Mouse (Mus musculus) embryonic facial prominence, embryonic 12.5 days (tissue): ENCODE measurements around the gene Hoxa2. TPM values are rescaled to one million over a fixed set of nuclear protein-coding genes. Genes with fewer than 3 reads are reported as not detected.

Experiments used
- ATAC-seq: fragments of 200-750 bp; cut with Nextera tagmentation; 2 replicates; pipeline ENCODE4 v1.8.0; 2017; ENCODE audit not compliant: insufficient number of reproducible peaks, insufficient read depth, low FRiP score, low TSS enrichment
- H3K27ac ChIP-seq: fragments of 300-500 bp; sonication (generic); 2 replicates; pipeline ENCODE4 v1.5.1; 2016; ENCODE audit warnings: mild to moderate bottlenecking
- H3K27me3 ChIP-seq: fragments of 300-500 bp; sonication (generic); 2 replicates; pipeline ENCODE4 v1.6.1; 2016; ENCODE audit warnings: mild to moderate bottlenecking, moderate library complexity
- H3K36me3 ChIP-seq: fragments of 300-500 bp; sonication (generic); 2 replicates; pipeline ENCODE4 v1.6.1; 2016; ENCODE audit warnings: mild to moderate bottlenecking
- H3K4me1 ChIP-seq: fragments of 300-500 bp; sonication (generic); 2 replicates; pipeline ENCODE4 v1.6.1; 2016
- H3K4me2 ChIP-seq: fragments of 300-500 bp; sonication (generic); replicated peaks from 2 replicates; pipeline ENCODE4 v1.6.1; 2016; ENCODE audit warnings: mild to moderate bottlenecking, moderate library complexity
- H3K4me3 ChIP-seq: fragments of 300-500 bp; sonication (generic); 2 replicates; pipeline ENCODE4 v1.5.1; 2016; ENCODE audit warnings: mild to moderate bottlenecking
- H3K9ac ChIP-seq: fragments of 300-500 bp; sonication (generic); 2 replicates; pipeline ENCODE4 v1.6.1; 2016; ENCODE audit warnings: mild to moderate bottlenecking, moderate library complexity
- H3K9me3 ChIP-seq: fragments of 300-500 bp; sonication (generic); 2 replicates; pipeline ENCODE4 v1.6.1; 2016; ENCODE audit warnings: mild to moderate bottlenecking, moderate library complexity
- WGBS: fragments of 180-500 bp; shearing (Covaris S2); methylation state at CpG from one replicate; pipeline ENCODE4 v1.1.7; 2016; 5-methylcytosine and 5-hydroxymethylcytosine counted together
- polyA plus RNA-seq: library from polyadenylated mRNA; unstranded; fragments of >200 nt; fragmentation: Nextera tagmentation; extraction: Ambion mirVana; gene quantifications from 2 replicates; pipeline ENCODE4 v1.2.1, GENCODE M21; 2016

Hoxa2 gene
- polyA plus RNA-seq, 1 experiment from 2014 or later: 18.2 TPM

- Histone ChIP-seq H3K36me3 (no peaks in the 10 kb centered on the region), H3K27ac (no peak overlapping the region), H3K27me3 (peaks cover 98% of the 10 kb centered on the region), H3K4me2 (no peak overlapping the region), H3K9ac (no peak overlapping the region), H3K4me1 (0 out of 2 replicates have a peak, but pooled peaks cover 9% of the 10 kb centered on the region), H3K4me3 (no peak overlapping the region), H3K9me3 (no peaks in the 10 kb centered on the region)
- WGBS: 3% methylated on average over 4 of the region's 4 CpGs
- no peak for ATAC-seq
Observed at GRCm38 (mm10) chr6:52206882-52207683, 42.5 kb upstream of the Hoxa2 start.

- no peak overlapping the region for H3K4me3 ChIP-seq
- H3K4me2 ChIP-seq: no peak overlapping the region
- H3K9ac ChIP-seq: no peak overlapping the region
- no peak overlapping the region for H3K27ac ChIP-seq
- WGBS: 1% methylated on average over 55 of the region's 55 CpGs
- H3K36me3 ChIP-seq: no peaks in the 10 kb centered on the region
- H3K9me3 ChIP-seq: no peaks in the 10 kb centered on the region
- 0 out of 2 replicates have a peak, but pooled peaks cover 9% of the 10 kb centered on the region for H3K4me1 ChIP-seq
- ATAC-seq: no peak
- peaks cover 92% of the 10 kb centered on the region for H3K27me3 ChIP-seq
Observed at GRCm38 (mm10) chr6:52205638-52206621, 41.3 kb upstream of the Hoxa2 start.

GRCm38 (mm10) chr6:52205221-52205620, 40.6 kb upstream of the Hoxa2 start:
- Histone ChIP-seq H3K4me1 (0 out of 2 replicates have a peak, but pooled peaks cover 9% of the 10 kb centered on the region), H3K9ac (no peak overlapping the region), H3K4me3 (no peak overlapping the region), H3K9me3 (no peaks in the 10 kb centered on the region), H3K4me2 (no peak overlapping the region), H3K27me3 (peaks cover 93% of the 10 kb centered on the region), H3K27ac (no peak overlapping the region), H3K36me3 (no peaks in the 10 kb centered on the region)
- 3% methylated on average over 14 of the region's 14 CpGs for WGBS
- no peak for ATAC-seq

- no peaks in the 10 kb centered on the region for H3K36me3 ChIP-seq
- peaks cover 93% of the 10 kb centered on the region for H3K27me3 ChIP-seq
- 0 out of 2 replicates have a peak, but pooled peaks cover 9% of the 10 kb centered on the region for H3K4me1 ChIP-seq
- H3K9me3 ChIP-seq: no peaks in the 10 kb centered on the region
- under 1% methylated on average over 65 of the region's 65 CpGs for WGBS
- H3K9ac ChIP-seq: no peak within 1 kb of the TSS
- H3K4me2 ChIP-seq: peak within 1 kb of the TSS; percentile 41
- H3K4me3 ChIP-seq: peak within 1 kb of the TSS; percentile 17
- ATAC-seq: no peak
- H3K27ac ChIP-seq: no peak within 1 kb of the TSS
Observed at GRCm38 (mm10) chr6:52204050-52204752, 39.6 kb upstream of the Hoxa2 start, which contains the start of gene Hoxa5. Hoxa5 (minus strand) TSS chr6:52204587.

GRCm38 (mm10) chr6:52203371-52204049, 38.9 kb upstream of the Hoxa2 start:
- ATAC-seq: no peak
- under 1% methylated on average over 42 of the region's 46 CpGs for WGBS
- Histone ChIP-seq H3K4me2 (peak overlapping the region; percentile 41), H3K27me3 (peaks cover 92% of the 10 kb centered on the region), H3K9ac (no peak overlapping the region), H3K4me3 (peak overlapping the region; percentile 17), H3K4me1 (0 out of 2 replicates have a peak, but pooled peaks cover 9% of the 10 kb centered on the region), H3K27ac (no peak overlapping the region), H3K9me3 (no peaks in the 10 kb centered on the region), H3K36me3 (no peaks in the 10 kb centered on the region)

GRCm38 (mm10) chr6:52203121-52203370, 38.4 kb upstream of the Hoxa2 start:
- 0 out of 2 replicates have a peak, but pooled peaks cover 9% of the 10 kb centered on the region for H3K4me1 ChIP-seq
- H3K27me3 ChIP-seq: peaks cover 92% of the 10 kb centered on the region
- no peaks in the 10 kb centered on the region for H3K36me3 ChIP-seq
- no peak overlapping the region for H3K9ac ChIP-seq
- no peak overlapping the region for H3K4me2 ChIP-seq
- no peak overlapping the region; the same call in 1 of the 2 replicates for H3K4me3 ChIP-seq
- H3K27ac ChIP-seq: no peak overlapping the region
- WGBS: 2% methylated on average over 10 of the region's 10 CpGs
- no peaks in the 10 kb centered on the region for H3K9me3 ChIP-seq
- no peak for ATAC-seq

- WGBS: 1% methylated on average over 22 of the region's 22 CpGs
Observed at GRCm38 (mm10) chr6:52202362-52203120, 37.9 kb upstream of the Hoxa2 start.

GRCm38 (mm10) chr6:52201269-52201668, 36.6 kb upstream of the Hoxa2 start:
- Histone ChIP-seq H3K36me3 (no peaks in the 10 kb centered on the region), H3K27me3 (peaks cover 92% of the 10 kb centered on the region), H3K4me3 (no peak overlapping the region), H3K4me1 (0 out of 2 replicates have a peak, but pooled peaks cover 9% of the 10 kb centered on the region), H3K9me3 (no peaks in the 10 kb centered on the region), H3K27ac (no peak overlapping the region), H3K4me2 (no peak overlapping the region), H3K9ac (no peak overlapping the region)
- WGBS: 13% methylated on average over 1 of the region's 1 CpGs
- ATAC-seq: no peak

More at GRCm38 (mm10) chr6:52202362-52203120, 37.9 kb upstream of the Hoxa2 start:
- Histone ChIP-seq H3K9ac (no peak overlapping the region), H3K9me3 (no peaks in the 10 kb centered on the region), H3K27ac (no peak overlapping the region), H3K36me3 (no peaks in the 10 kb centered on the region), H3K4me2 (no peak overlapping the region), H3K4me1 (0 out of 2 replicates have a peak, but pooled peaks cover 9% of the 10 kb centered on the region), H3K27me3 (peaks cover 92% of the 10 kb centered on the region), H3K4me3 (no peak overlapping the region)
- ATAC-seq: no peak

- ATAC-seq: no peak
- Histone ChIP-seq H3K4me2 (no peak overlapping the region), H3K9ac (no peak overlapping the region), H3K9me3 (no peaks in the 10 kb centered on the region), H3K4me3 (no peak overlapping the region), H3K27me3 (peaks cover 92% of the 10 kb centered on the region), H3K4me1 (0 out of 2 replicates have a peak, but pooled peaks cover 9% of the 10 kb centered on the region), H3K36me3 (no peaks in the 10 kb centered on the region), H3K27ac (no peak overlapping the region)
- 6% methylated on average over 10 of the region's 10 CpGs for WGBS
Observed at GRCm38 (mm10) chr6:52200751-52201250, 36.2 kb upstream of the Hoxa2 start.

- Histone ChIP-seq H3K9ac (no peak overlapping the region), H3K4me2 (no peak overlapping the region)
- ATAC-seq: no peak
Observed at GRCm38 (mm10) chr6:52200073-52200750, 35.6 kb upstream of the Hoxa2 start.

More at GRCm38 (mm10) chr6:52200073-52200750, 35.6 kb upstream of the Hoxa2 start:
- H3K4me1 ChIP-seq: 0 out of 2 replicates have a peak, but pooled peaks cover 9% of the 10 kb centered on the region
- no peaks in the 10 kb centered on the region for H3K9me3 ChIP-seq
- no peak overlapping the region for H3K4me3 ChIP-seq
- H3K27ac ChIP-seq: no peak overlapping the region
- peaks cover 91% of the 10 kb centered on the region for H3K27me3 ChIP-seq
- H3K36me3 ChIP-seq: no peaks in the 10 kb centered on the region
- 2% methylated on average over 30 of the region's 30 CpGs for WGBS
